Mouse (Mus musculus) layer of hippocampus, adult 8-10 months (tissue): ENCODE measurements around the gene Tmem104. TPM values are rescaled to one million over a fixed set of nuclear protein-coding genes. Genes with fewer than 3 reads are reported as not detected.

Experiments
- DNase-seq, 2 experiments: peaks; one replicate each; pipeline ENCODE4 v3.0.0; 2022; ENCODE audit warnings: low spot score in 2 of 2
- total RNA-seq, 4 experiments: library from RNA; stranded (reverse); gene quantifications; 2 replicates each; pipeline ENCODE4 v1.2.4; 2022

Gene Tmem104
- total RNA-seq, 4 experiments from 2014 or later, result 12.5 to 19.8 (median 16.1) TPM

DNA sequence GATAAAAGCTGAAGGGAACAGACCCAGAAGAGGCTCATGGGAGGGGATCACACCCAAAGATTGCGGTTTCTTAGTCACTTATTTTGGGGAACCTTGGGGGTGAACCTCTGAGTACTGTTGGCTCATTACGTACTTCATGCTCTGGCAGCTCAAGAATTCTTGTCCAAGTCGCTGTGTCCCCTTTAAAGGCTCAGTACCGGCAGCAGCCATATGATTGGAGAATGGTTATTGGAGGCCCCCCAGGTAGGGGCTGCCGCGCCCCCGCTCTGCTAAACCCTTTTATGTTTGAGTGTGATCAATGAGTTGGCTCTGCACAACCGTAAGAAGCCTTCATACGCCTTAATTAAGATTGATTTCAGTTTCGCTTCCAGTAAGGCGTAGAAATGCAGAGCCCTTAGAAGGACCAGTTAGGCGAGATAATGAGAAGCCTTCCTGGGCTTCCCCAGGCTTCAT lies 11.7 kb downstream of the Tmem104 start:
- DNase-seq, result no peak

DNA sequence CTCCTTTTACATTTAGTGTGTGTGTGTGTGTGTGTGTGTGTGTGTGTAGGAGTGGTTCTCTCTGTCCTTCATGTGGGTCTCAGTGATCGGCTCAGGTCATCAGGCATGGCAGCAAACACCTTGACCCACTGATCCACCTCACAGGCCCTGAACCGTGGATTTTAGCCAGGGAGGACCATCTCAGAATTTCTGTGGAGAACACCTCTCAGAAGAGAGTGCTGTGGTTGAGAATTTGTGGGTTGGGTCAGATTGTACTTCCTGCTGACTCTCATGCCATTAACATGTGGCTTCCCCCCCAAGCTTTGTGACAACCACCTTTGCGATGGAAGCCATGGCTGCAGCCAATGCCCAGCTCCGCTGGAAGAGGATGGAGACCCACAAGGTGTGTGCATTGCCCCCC lies 13.2 kb downstream of the Tmem104 start:
- no peak for DNase-seq

DNA sequence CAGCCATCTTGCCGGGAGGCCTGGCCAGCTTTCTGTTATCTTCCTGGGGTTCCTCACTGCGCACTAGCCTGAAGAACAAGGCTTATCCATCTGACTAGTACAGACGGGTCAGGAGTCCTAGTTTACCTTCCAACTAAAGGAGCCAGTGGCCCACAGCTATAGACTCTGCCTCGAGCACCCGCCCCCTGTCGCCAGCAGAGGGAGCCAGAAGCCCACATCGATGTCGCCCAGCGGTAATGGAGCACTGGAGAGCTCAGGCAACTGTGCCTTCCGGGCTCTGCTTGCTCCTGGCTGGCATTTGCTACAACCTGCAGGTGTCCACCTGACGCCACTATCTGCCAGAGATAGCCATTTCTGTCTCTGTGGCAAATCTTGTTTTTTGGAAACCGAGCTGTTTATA lies 15.0 kb downstream of the Tmem104 start:
- DNase-seq, result peak; percentile 59 to 85

DNA sequence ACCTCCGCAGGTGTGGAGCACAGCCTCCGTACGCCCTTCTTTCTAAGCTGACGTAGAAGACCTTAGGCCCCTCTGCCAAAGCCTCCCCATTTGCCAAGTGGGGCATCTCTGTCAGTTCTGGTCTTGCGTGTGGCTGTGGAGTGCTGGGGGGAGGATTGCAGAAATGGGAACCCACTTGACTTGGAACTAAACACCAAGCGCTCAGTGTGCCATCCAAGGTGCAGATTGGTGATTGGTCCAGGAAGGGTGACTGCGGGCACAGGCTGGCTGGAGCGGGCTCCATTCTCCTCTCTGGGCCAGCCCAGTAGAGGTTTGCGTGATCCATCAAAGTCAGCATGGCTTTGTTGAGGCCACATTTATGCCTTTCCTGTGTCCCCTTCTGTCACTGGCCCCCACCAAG lies 15.5 kb downstream of the Tmem104 start:
- no peak for DNase-seq

GRCm38 (mm10) chr11:115208126-115208525 lies 20.8 kb downstream of the Tmem104 start:
- DNase-seq, result no peak

DNA sequence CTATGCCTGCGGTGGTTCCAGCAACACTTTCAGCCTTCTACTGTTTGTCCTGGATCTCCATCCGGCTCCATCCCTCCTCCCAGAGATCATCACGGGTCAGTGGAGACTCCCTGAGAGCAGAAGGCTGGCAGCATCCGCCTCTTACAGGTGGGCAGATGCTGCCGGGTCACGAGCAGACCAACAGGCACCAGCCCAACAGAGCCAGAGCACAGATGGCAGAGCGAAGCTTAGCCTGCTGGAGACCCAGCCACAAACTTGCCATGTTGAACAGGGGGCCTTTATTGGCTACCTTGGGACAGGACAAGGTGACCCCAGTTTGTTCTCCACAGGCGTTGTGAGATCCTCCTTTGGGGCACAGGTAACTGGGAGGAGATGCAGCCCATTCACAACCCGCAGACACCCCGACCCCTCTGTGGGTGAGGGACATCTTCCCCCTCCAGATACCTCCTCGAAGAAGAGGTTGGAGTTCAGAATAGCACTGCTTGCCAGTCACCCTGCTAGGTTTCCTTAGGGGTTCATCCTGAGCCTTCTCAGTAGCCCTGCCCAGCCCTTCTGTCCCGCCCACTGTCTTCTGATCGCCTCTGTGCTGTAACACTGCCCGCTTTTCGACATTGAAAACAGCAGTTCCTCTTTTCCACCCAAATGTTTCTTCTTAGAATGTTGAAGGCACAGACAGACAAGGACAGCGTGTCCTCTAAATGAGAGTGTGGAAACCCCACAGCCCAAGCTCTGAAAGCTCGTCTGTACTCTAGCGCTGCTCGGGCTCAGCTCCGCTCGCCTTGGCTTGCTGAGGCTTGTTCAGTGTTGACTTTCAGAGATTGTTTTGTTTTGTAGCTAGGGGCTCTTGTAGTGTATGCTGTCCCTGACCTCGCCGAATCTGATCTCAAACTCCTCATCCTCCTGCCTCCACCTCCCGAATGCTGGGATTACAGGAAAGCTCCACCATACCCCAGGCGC lies 21.8 kb downstream of the Tmem104 start:
- DNase-seq, result no peak

DNA sequence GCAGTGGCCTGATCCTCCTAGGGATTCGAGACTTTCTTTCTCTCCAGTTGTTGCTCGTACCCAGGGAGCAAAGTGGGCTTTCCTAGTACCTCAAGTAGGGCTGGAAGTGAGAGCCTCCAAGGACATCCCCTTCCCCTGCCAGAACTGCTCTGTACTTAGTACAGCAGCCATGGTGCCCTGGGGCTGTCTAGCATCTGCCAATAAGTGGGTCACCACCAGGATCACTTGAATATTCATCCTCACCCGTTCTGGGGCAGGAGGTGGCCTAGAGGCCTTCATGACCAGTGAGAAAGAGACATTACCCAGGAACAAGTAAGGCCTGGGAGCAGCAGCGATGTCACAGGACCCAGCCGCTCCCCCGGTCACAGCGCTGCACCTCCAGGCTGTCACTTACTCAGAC lies 22.7 kb downstream of the Tmem104 start:
- no peak for DNase-seq

DNA sequence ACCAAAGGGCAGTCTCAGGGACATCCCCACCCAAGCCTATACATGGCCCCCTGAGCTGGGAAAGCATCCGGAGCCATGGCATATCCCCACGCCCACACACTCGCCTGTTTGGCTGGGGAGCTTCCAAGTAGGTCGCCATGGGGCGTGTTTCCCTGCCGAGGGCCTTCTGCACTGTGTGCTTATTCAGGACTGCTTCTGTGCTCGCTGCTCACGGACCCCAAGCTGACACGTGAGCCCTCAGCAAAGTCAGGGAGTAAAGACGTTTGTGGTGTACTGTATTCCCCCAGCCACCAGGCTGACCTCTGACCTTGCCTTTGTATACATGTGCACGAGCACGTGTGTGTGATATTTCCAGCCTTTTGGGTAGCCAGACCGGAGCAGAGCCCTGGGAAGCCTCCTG lies 24.8 kb downstream of the Tmem104 start:
- DNase-seq, result no peak

- DNase-seq, result no peak
Observed at GRCm38 (mm10) chr11:115215123-115215522, 27.8 kb downstream of the Tmem104 start.

DNA sequence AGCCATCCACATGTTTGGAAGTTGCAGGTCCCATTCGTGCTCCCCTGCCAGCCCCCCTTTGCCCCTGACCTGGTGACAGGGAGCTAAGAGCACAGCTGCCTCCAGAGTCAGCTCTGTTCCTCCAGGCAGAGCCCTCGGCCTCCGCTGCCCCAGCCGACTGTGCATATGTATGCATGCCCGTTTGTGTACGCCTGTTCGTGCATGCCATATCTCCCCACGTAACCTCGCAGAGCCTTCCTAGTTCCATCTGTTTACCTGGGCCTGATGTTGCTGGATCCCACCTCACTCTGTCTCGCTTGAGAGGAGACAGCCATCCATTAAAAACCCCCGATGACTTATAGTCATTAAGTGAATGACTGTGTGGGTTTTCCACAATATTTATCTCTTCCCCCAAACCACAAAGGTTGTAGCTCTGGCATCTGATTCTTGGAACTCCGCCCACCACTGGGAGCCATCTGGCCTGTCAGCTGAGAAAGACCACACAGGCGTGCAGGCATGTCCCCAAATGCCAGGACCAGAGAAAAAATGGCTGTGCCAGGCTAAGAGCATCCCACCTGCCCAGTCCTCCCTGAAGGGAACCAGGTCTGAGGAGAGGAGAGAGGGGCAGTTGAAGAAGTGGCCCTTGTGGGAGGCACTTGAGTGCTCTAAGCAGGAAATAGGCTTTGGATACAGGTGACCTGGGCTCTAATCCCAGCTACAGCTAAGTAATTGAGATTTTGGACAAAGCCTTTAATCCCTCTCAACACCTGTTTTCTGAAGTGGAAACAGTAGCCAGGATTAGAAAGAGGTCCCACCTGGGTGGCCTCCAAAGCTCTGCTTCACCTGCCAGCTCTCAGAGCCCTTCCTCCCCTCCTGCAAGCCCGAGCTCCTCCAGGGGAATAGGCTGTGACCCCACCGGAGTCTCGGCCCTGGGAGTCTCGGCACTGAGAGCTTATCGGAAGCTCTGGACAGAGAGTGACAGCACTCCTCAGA lies 30.4 kb downstream of the Tmem104 start:
- DNase-seq, result no peak

DNA sequence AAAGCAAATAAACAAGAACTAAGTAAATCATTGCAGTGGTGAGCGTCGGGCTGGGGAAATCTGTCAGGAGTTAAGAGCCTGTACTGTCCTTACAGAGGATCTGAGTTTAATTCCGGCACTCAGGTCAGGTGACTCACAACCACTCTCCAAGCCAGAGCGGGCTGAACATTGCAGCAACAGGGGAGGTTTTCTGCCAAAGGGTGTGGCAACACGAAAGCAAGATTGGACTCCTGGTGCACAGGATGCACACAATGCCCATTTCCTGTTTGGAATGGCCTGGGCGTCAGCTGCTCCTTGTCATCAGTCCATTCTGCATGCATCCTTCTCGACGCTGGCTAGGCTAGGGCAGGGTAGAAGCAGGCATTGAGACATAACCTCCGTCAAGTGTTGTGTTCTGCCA lies 32.0 kb downstream of the Tmem104 start:
- no peak for DNase-seq

- DNase-seq, result no peak
Observed at GRCm38 (mm10) chr11:115219685-115220084, 32.4 kb downstream of the Tmem104 start.

DNA sequence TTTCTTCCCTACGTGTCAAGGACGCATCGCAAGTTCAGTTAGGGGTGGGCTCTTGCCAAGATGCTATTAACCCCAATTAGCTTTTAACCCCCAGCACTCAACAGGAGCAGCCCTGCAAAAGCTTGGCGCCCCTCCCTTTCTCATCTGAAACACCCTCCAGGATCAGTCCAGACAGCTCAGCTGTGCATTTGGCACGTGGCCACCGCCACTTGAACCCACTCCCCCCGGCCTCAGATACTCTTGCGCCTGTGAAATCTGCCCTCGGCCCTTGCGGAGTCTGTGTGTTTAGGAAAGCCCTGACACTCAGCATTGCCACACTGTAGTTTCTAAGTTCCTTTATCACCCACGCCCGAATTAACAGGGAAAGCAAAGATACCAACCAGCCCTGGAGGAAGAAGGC lies 34.8 kb downstream of the Tmem104 start:
- DNase-seq, result no peak

DNA sequence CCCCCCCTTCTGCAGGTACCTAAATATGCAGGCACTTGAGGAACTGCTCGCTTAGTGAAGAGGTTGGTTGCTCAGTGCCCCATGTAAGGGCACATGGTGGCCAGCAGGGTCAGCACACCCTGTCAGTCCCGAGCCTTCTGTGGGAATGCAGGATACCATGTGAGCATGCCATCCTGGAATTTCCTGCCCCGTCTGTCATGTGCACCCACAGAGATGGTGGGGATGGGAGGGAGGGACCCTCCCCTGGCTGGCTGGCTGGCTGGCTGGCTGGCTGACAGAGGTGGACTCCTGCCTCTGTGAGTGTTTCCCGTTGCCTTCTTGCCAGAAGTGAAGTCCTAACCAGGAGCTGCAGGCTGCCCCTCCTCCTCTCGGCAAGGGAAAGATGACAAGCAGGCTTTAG lies 35.3 kb downstream of the Tmem104 start:
- no peak for DNase-seq

DNA sequence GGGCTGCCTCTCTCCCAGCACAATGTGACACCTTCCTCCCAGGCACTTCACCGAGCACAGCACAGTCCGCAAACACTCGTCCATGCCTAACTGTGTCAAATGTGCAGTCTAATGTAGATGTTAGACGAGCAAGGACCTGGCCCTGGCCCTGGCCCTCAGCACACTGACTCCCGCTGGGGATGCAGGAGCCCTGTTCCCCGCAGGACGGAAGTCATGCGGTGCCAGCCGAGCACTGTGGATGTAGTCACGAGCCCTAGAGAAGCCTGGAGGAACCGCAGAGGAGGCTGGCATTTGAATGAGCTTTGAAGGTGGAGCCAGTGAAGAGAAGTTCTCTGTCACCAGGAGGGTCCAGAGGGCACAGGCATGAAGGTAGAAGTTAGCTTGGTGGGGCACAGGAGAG lies 36.2 kb downstream of the Tmem104 start:
- DNase-seq, result no peak

DNA sequence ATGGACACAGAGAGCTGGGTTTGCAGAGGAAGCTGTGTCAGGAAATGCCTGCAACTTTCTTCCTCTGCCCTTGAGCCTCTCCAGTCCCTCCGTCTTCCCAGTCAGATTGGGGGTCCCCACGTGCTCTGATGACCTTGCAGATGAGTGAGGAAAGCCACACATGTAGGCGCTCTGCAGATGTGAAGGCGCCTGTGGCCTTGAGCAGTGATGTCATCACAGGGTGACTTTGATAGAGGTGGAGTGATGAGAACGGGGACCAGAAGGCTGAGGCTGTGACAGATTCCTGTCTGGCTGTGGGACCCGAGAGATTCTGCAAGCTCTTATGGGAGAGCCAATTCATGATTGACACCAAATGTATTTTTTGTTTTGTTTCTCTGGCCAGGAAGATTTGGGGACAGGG lies 36.6 kb downstream of the Tmem104 start:
- no peak for DNase-seq

DNA sequence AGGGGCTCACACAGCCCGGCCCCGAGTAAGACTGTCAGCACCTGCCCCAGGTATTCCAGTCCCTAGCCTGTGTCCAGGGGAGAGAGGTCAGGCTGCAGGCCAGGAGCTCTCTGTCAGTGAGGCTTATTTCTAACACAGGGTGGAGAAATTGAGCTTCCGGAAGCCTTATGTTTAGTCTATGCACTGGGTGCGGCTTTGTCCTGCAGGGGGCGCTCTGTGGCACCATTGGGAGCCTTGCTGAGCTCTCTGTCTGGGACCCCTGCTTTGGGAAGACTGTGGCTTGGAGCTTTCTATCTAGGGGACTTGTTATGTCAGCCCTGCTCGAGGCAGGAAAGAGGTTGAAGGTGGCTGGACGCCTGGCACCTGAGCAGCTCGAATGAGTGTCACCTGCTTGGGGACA lies 37.6 kb downstream of the Tmem104 start:
- peak in 1 of 2 experiments; percentile 61 for DNase-seq

DNA sequence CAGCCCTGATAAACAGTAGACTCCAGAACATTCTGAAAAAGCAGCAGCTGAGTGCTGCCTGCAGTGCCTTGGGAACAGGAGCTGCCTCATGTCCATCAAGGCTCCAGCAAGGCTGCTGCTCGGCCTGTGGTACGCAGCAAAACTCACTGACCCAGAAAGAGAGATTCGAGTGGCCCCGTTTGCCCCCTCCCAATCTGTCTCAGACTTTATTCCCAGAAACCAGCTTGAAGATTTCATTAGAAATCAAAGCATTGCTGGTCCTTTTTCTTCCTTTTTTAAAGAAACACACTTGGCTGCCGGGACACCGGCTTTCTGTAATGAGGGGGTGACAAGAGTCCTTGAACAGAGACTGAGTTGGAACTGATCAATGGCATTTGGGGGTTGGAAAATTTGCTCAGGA lies 38.0 kb downstream of the Tmem104 start:
- peak in 1 of 2 experiments; percentile 40 for DNase-seq

DNA sequence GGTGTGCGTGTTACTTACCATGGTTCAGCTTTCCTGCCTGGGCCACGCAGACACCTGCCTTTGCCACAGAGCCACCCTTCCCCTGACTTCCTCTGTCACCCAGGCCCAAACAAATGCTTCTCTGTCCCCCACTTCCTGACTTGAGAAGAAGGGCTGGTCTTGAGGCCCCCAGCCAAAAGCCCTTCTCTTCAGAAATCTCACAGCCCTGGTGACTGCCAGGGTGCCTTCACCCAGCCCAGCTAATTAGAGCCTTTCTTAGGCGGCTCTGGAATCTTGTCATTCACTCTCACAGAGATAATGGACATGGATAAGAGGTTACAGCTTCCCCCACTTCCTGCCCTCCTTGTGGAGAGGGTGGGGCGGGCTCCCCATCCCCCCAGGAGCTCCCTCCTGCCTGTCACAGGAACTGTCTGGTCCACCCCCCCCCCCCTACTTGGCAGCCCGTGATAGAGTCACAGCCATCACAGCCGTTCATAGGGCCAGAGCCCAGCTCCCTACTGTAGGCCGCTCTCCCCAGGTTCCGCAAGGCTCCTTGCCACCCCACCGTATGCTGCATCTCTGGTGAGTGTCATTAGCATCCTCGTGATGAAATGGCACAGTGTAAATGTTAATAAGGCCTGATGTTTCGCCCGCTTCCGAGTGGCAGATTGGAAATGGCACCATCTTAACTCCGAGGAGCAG lies 39.7 kb downstream of the Tmem104 start:
- DNase-seq, result no peak

DNA sequence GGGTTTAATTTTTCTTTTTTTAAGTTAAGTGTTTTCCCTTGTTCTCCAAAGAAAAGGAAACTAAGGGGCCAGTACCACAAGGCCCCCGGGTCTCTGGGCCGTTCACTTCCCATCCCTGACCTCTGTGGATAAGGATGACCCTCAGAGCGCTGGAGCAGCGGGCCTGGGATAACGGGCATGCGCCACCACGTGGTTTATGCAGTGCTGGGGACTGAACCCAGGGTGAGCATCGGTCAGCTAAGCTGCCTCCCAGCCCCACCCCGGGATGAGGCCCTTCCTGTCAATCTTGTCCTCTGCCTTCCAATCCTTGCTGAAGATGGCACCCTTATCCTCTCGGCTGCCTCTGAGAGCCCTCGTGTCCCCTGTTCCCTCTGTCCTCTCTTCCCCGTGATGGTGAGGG lies 40.4 kb downstream of the Tmem104 start:
- no peak for DNase-seq

DNA sequence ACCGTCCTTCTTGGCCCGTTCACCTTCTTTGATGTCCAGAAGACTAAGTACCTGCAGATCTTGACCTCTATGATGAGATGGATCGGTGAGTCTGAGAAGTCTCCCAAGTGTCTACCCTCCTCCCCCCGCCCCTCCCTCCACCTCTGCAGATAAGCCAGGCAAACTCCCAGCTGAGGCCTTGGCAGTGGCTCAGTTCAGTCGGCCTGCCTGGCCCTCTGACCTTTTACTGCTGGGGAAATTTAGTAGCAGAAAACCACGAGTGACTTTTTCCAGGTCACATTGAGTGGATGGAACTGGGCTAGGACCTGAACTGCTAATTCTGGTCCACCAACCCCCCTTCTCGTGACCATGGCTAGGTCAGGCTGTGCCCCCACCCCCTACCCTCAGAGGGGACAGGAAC lies 41.1 kb downstream of the Tmem104 start:
- DNase-seq, result no peak
